Mouse (Mus musculus) liver, postnatal 0 days (tissue): ENCODE measurements around the gene Pxylp1. TPM values are rescaled to one million over a fixed set of nuclear protein-coding genes. Genes with fewer than 3 reads are reported as not detected.

Experiments used
- ATAC-seq: fragments of 200-750 bp; cut with Nextera tagmentation; 2 replicates; pipeline ENCODE4 v1.8.0; 2017; ENCODE audit warnings: mild to moderate bottlenecking, moderate library complexity
- DNase-seq: peaks from one replicate; pipeline ENCODE4 v3.0.0-alpha.2; 2016
- H3K27ac ChIP-seq: fragments of 300-500 bp; sonication (generic); 2 replicates; pipeline ENCODE4 v1.5.1; 2014; ENCODE audit warnings: antibody characterized with exemption, moderate library complexity, mild to moderate bottlenecking, low read depth
- H3K27me3 ChIP-seq: fragments of 300-500 bp; sonication (generic); 2 replicates; pipeline ENCODE4 v1.6.1; 2014; ENCODE audit warnings: low read length, control low read depth, mixed read lengths; ENCODE audit not compliant: insufficient read depth
- H3K36me3 ChIP-seq: fragments of 300-500 bp; sonication (generic); replicated peaks from 2 replicates; pipeline ENCODE4 v1.6.1; 2014; ENCODE audit warnings: mild to moderate bottlenecking, control low read depth, low read length, moderate library complexity, mixed read lengths; ENCODE audit not compliant: insufficient read depth
- H3K4me1 ChIP-seq: fragments of 300-500 bp; sonication (generic); 2 replicates; pipeline ENCODE4 v1.6.1; 2014; ENCODE audit warnings: antibody characterized with exemption, mild to moderate bottlenecking, control low read depth; ENCODE audit not compliant: insufficient read depth
- H3K4me2 ChIP-seq: fragments of 300-500 bp; sonication (generic); 2 replicates; pipeline ENCODE4 v1.6.1; 2014; ENCODE audit warnings: low read depth, mild to moderate bottlenecking, low read length, moderate library complexity, mixed read lengths
- H3K4me3 ChIP-seq: fragments of 300-500 bp; sonication (generic); 2 replicates; pipeline ENCODE4 v1.5.1; 2014; ENCODE audit warnings: low read depth, low read length
- H3K9ac ChIP-seq: fragments of 300-500 bp; sonication (generic); replicated peaks from 2 replicates; pipeline ENCODE4 v1.6.1; 2014; ENCODE audit warnings: mild to moderate bottlenecking, moderate library complexity
- H3K9me3 ChIP-seq: fragments of 300-500 bp; sonication (generic); 2 replicates; pipeline ENCODE4 v1.6.1; 2016; ENCODE audit warnings: mild to moderate bottlenecking, control low read depth, low read length, mixed read lengths
- CTCF ChIP-seq: sonication (generic); IDR thresholded peaks from 2 replicates; pipeline ENCODE4 v1.5.1; 2016; ENCODE audit warnings: antibody characterized with exemption, low read depth
- EP300 ChIP-seq: IDR thresholded peaks from 2 replicates; pipeline ENCODE4 v1.6.1; 2016; ENCODE audit warnings: antibody characterized with exemption, low read depth, mild to moderate bottlenecking
- WGBS: fragments of 180-500 bp; shearing (Covaris S2); extraction: QIAGEN DNeasy Blood & Tissue Kit; methylation state at CpG from one replicate; pipeline ENCODE4 v1.1.7; 2014; ENCODE audit not compliant: insufficient replicate concordance; 5-methylcytosine and 5-hydroxymethylcytosine counted together
- polyA plus RNA-seq: library from polyadenylated mRNA; unstranded; fragments of >200 nt; fragmentation: Nextera tagmentation; extraction: Ambion mirVana; gene quantifications from 2 replicates; pipeline ENCODE4 v1.2.1, GENCODE M21; 2015

Pxylp1 gene
- polyA plus RNA-seq, 1 experiment from 2014 or later, result 5.3 TPM

DNA sequence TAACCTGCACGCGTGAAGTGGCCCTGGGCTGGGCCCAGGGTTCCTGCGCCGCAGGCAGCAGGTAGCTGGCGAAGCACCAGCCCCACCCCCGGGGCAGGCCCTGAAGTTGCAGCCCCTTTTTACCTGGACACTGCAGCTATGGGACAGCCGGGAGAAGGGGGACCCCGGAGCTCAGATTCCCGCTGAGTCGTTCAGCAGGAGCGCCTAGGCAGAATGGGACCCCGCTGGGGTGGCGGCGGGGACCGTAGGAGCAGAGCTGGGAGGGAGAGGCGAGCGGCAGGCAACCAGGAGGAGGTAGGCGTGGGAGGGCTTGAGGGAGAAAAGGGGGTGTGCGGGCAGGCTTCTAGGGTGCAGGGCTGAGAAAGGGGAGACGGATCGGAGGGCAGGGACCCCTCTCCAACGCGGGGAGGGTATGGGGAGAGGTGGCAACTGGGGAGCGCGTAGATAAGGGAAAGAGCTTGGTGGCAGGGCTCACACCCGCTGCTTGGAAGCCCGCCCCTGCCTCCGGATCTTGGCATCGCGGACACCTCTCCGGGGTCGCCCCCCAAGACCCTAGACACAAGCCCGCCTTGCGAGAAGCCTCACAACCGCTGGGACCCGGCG, 3.6 kb downstream of the Pxylp1 start:
- ATAC-seq, result peak; percentile 16; the same call in 1 of the 2 replicates
- DNase-seq, result peak; percentile 25
- WGBS, result under 1% methylated on average over 36 of the region's 37 CpGs
- peaks cover 8% of the 10 kb centered on the region for H3K27me3 ChIP-seq
- H3K9me3 ChIP-seq, result no peaks in the 10 kb centered on the region
- H3K4me3 ChIP-seq, result peak overlapping the region; percentile 61
- peaks cover 12% of the 10 kb centered on the region; the same call in 1 of the 2 replicates for H3K4me1 ChIP-seq
- H3K36me3 ChIP-seq, result no peaks in the 10 kb centered on the region
- peak overlapping the region; percentile 90 for H3K4me2 ChIP-seq
- H3K27ac ChIP-seq, result no peak overlapping the region
- TF ChIP-seq CTCF (no peak), EP300 (no peak)
- peak overlapping the region; percentile 73 for H3K9ac ChIP-seq

DNA sequence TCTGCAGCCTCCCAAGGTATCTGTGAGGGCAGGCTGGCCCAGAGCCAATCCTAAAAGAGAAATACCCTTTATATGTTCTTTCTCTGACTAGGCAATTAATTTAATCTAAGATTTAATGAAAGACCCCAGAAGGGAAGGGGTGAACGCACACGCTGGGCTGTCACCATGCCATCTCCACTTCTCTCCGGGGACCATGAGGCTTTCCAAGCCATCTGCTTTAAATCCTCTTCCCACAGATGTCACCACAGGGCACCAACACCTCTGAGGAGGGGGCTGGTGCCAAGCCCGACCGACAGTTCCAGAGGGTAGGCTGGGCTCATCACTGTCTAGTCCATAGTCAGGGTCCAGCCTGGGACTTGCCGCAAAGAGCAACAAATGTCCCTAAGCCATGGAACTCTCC, 4.5 kb downstream of the Pxylp1 start:
- 40% methylated on average over 6 of the region's 6 CpGs for WGBS
- Histone ChIP-seq H3K36me3 (no peaks in the 10 kb centered on the region), H3K4me2 (peak overlapping the region; percentile 90), H3K9ac (no peak overlapping the region), H3K4me3 (no peak overlapping the region; the same call in 1 of the 2 replicates), H3K27ac (no peak overlapping the region), H3K4me1 (peaks cover 12% of the 10 kb centered on the region; the same call in 1 of the 2 replicates), H3K27me3 (peaks cover 8% of the 10 kb centered on the region), H3K9me3 (no peaks in the 10 kb centered on the region)
- ATAC-seq, result no peak
- TF ChIP-seq CTCF, result no peak
- TF ChIP-seq EP300, result no peak
- DNase-seq, result no peak

- ATAC-seq (no peak), DNase-seq (no peak)
- H3K4me2 ChIP-seq, result peak overlapping the region; percentile 90; the same call in 1 of the 2 replicates
Measured at GRCm38 (mm10) chr9:96887492-96887891, 5.0 kb downstream of the Pxylp1 start.

GRCm38 (mm10) chr9:96885781-96886180, 6.7 kb downstream of the Pxylp1 start:
- Histone ChIP-seq H3K27ac (no peak overlapping the region), H3K4me2 (no peak overlapping the region), H3K9ac (no peak overlapping the region), H3K9me3 (no peaks in the 10 kb centered on the region), H3K36me3 (no peaks in the 10 kb centered on the region), H3K27me3 (peaks cover 8% of the 10 kb centered on the region), H3K4me3 (no peak overlapping the region), H3K4me1 (peaks cover 12% of the 10 kb centered on the region; the same call in 1 of the 2 replicates)
- WGBS, result 53% methylated on average over 3 of the region's 3 CpGs
- TF ChIP-seq CTCF, result peak; percentile 52
- no peak for TF ChIP-seq EP300
- DNase-seq (no peak), ATAC-seq (no peak)

More at GRCm38 (mm10) chr9:96887492-96887891, 5.0 kb downstream of the Pxylp1 start:
- H3K36me3 ChIP-seq, result no peaks in the 10 kb centered on the region
- no peak overlapping the region for H3K27ac ChIP-seq
- H3K4me3 ChIP-seq, result no peak overlapping the region
- TF ChIP-seq CTCF (no peak), EP300 (no peak)
- H3K9ac ChIP-seq, result no peak overlapping the region
- H3K9me3 ChIP-seq, result no peaks in the 10 kb centered on the region
- peaks cover 8% of the 10 kb centered on the region for H3K27me3 ChIP-seq
- peaks cover 12% of the 10 kb centered on the region; the same call in 1 of the 2 replicates for H3K4me1 ChIP-seq

DNA sequence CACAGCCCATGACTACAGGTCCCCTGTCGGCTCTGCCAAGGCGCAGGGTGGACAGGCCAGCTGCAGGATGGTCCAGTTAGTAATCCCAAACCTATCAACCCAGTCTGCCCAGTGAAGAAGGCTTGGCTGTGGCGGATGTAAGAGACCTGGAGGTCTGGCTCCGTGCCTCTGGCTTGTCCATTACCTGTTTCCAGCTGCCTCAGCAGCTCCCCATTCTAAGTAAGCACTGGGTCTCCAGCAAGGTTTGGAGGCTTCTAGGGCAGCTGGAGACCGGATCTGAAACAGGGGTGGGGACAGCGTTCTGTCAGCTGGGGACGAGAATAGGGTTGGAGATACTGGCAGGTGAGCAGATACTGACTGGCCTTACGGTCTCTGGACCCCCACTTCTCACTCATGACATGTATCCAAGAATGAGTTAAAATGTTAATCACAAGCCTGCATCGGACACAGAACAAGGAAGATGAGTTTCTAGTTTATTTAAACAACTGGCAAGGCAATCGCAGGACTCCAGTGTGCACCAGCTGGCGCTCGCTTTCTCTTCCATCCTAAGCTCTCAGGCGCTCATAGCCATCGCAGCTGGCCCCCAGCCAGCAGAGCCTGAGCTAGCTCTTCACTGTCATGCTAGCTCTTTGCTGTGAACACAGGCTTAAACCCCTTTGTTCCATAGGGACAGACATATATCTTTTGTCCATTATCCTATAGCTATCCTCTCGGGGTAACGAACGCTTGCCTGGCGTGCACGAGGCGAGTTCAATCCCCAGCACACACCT, 9.8 kb downstream of the Pxylp1 start:
- H3K4me3 ChIP-seq, result no peak overlapping the region
- H3K4me2 ChIP-seq, result no peak overlapping the region
- H3K9ac ChIP-seq, result no peak overlapping the region
- WGBS, result 83% methylated on average over 20 of the region's 20 CpGs
- no peaks in the 10 kb centered on the region for H3K36me3 ChIP-seq
- DNase-seq, result no peak
- H3K27ac ChIP-seq, result no peak overlapping the region
- H3K4me1 ChIP-seq, result no peaks in the 10 kb centered on the region
- H3K27me3 ChIP-seq, result no peaks in the 10 kb centered on the region
- H3K9me3 ChIP-seq, result no peaks in the 10 kb centered on the region
- no peak for TF ChIP-seq EP300
- no peak for TF ChIP-seq CTCF
- no peak for ATAC-seq

DNA sequence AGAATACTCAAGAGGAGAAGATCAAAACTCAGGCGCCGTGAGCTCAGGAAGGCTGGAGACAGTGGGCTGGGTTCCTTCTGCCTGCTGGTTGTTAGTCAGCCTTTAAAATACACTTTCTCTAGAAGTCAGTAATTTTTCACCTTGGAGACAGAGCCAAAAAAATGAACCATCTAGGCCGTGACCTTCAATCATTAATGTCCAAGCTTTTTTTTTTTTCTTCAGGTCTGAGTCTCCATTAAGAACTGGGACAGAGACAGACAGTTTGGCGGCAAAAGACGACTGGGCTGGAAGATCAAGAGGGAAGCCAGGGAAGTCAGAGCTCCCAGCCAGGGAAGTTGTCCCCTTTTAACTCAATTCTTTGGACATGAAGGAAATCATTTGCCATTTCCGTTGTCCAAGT, 10.6 kb downstream of the Pxylp1 start:
- ATAC-seq (no peak), DNase-seq (no peak)
- Histone ChIP-seq H3K9ac (no peak overlapping the region), H3K4me1 (no peaks in the 10 kb centered on the region), H3K27ac (no peak overlapping the region), H3K4me3 (no peak overlapping the region), H3K36me3 (no peaks in the 10 kb centered on the region), H3K4me2 (no peak overlapping the region), H3K27me3 (no peaks in the 10 kb centered on the region), H3K9me3 (no peaks in the 10 kb centered on the region)
- no peak for TF ChIP-seq EP300
- no peak for TF ChIP-seq CTCF
- WGBS, result 78% methylated on average over 6 of the region's 6 CpGs
